ENCODE assay signal across 10 mouse cellular contexts in the genomic region with DNA sequence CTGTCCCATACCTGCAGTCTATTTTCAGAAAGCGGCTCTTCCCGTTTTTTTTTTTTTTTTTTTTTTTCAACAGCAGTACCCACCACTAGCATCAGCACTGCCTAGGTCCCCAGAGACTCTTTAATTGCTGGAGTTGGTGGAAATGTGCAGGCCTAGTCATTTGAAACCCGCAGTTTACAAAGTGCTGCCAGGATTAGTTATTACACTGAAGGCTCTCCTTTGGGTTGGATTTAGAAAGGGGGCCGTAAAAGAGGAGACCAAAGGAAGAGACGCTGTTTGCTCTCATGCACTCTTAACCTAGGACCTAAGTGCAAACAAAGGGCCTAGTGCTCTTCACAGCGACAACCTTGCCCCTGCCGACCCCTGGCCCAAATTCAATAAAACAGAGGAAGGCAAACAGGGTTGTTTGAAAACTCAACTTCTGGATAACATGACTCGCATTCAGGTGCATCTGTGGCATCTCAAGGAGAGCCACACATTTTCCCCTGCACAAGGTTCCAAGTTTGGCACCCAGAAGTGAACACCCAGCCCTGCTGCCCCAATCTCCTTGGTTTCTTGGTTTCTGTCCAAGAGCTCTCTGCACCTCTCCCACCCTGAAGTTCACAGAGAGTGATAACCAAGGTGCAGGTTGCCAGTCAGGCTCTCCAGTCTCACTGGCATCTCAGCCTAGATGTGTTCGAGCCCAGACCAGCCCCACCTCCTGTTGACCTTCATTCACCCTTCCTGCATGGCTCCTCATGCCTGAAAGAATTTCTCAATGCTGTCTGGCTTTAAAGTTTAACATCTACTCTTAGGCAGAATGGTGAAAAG. TPM values are rescaled to one million over a fixed set of nuclear protein-coding genes. Genes with fewer than 3 reads are reported as not detected.
DNase-seq lines count a peak whose midpoint lies in the region; ATAC-seq and TF ChIP-seq lines count a peak whose summit lies in the region.
"Had no signal": no experiment of that assay in that cellular context is flagged by ENCODE, and none has a peak within 500 bp of the region (broad histone marks: within the 10 kb centered on the region; RNA-seq: fewer than 3 reads in every experiment).

No protein-coding gene starts in this region.

- 37% methylated on average over 9 of the region's 9 CpGs for WGBS in lung, embryonic 15.5 days
- 38% methylated on average over 9 of the region's 9 CpGs for WGBS in lung, postnatal 0 days
- whole genome bisulfite sequencing in heart, embryonic 15.5 days: 40% methylated on average over 9 of the region's 9 CpGs
- WGBS in intestine, postnatal 0 days: 37% methylated on average over 9 of the region's 9 CpGs

- H3K9ac ChIP-seq in lung, embryonic 15.5 days: no peak overlapping the region
- H3K9ac ChIP-seq in lung, postnatal 0 days (replicated peaks; ENCODE audit: low read depth): no peak overlapping the region
- H3K9ac ChIP-seq in heart, embryonic 15.5 days: no peak overlapping the region
- no peak overlapping the region for H3K9ac ChIP-seq in intestine, postnatal 0 days (ENCODE audit: low read depth, low read length)
- H3K9ac ChIP-seq: limb, embryonic 15.5 days had no signal

- H3K9me3 ChIP-seq in lung, embryonic 15.5 days: no peaks in the 10 kb centered on the region
- no peaks in the 10 kb centered on the region for H3K9me3 ChIP-seq in lung, postnatal 0 days (ENCODE audit: low read length)
- no peaks in the 10 kb centered on the region for H3K9me3 ChIP-seq in heart, embryonic 15.5 days (replicated peaks)
- H3K9me3 ChIP-seq in intestine, postnatal 0 days (ENCODE audit: control insufficient read depth): no peaks in the 10 kb centered on the region
- H3K9me3 ChIP-seq: limb, embryonic 15.5 days had no signal

- H3K4me1 ChIP-seq in lung, embryonic 15.5 days: peaks cover 42% of the 10 kb centered on the region
- H3K4me1 ChIP-seq in lung, postnatal 0 days (ENCODE audit: insufficient read depth, low read depth, low read length): peaks cover 21% of the 10 kb centered on the region; the same call in 1 of the 2 replicates
- H3K4me1 ChIP-seq in heart, embryonic 15.5 days (replicated peaks): peaks cover 45% of the 10 kb centered on the region
- H3K4me1 ChIP-seq in intestine, postnatal 0 days (replicated peaks; ENCODE audit: control insufficient read depth, insufficient read depth, low read length): 0 out of 2 replicates have a peak, but pooled peaks cover 6% of the 10 kb centered on the region

- no peak for TF ChIP-seq CTCF in lung, postnatal 0 days (IDR thresholded peaks at IDR 0.05)
- no peak for TF ChIP-seq CTCF in intestine, postnatal 0 days (IDR thresholded peaks at IDR 0.05; ENCODE audit: low read depth)

- no peaks in the 10 kb centered on the region for H3K36me3 ChIP-seq in lung, embryonic 15.5 days
- H3K36me3 ChIP-seq in lung, postnatal 0 days (ENCODE audit: insufficient read depth, low read length): no peaks in the 10 kb centered on the region
- no peaks in the 10 kb centered on the region for H3K36me3 ChIP-seq in heart, embryonic 15.5 days
- no peaks in the 10 kb centered on the region for H3K36me3 ChIP-seq in intestine, postnatal 0 days (ENCODE audit: control insufficient read depth, insufficient read depth)
- H3K36me3 ChIP-seq: limb, embryonic 15.5 days had no signal

- H3K27ac ChIP-seq in lung, embryonic 15.5 days: peak overlapping the region; percentile 34; the same call in 1 of the 2 replicates
- H3K27ac ChIP-seq in lung, postnatal 0 days (ENCODE audit: low read length): no peak overlapping the region
- H3K27ac ChIP-seq in heart, embryonic 15.5 days: peak overlapping the region; percentile 80
- no peak overlapping the region for H3K27ac ChIP-seq in intestine, postnatal 0 days (ENCODE audit: low read depth, low read length)

- no peak for DNase-seq in lung, postnatal 0 days (ENCODE audit: low spot score)
- peak; percentile 66 for DNase-seq in kidney, postnatal 14 days
- DNase-seq in yolk sac, embryonic 10.5 days (ENCODE audit: low spot score): peak; percentile 73
- no peak for DNase-seq in thymus, postnatal 10 days (ENCODE audit: low spot score in 2 of 2)
- DNase-seq: right cerebral cortex, postnatal 25 days had no signal

- no peak for ATAC-seq in lung, embryonic 15.5 days (ENCODE audit: borderline replicate concordance, extremely low read depth, low FRiP score, low TSS enrichment)
- ATAC-seq in lung, postnatal 0 days: no peak
- no peak; the same call in 1 of the 2 replicates for ATAC-seq in heart, embryonic 15.5 days (replicated peaks; ENCODE audit: insufficient number of reproducible peaks, insufficient read depth, low FRiP score, low read depth)
- no peak for ATAC-seq in intestine, postnatal 0 days

- no peak overlapping the region for H3K4me3 ChIP-seq in lung, embryonic 15.5 days
- no peak overlapping the region for H3K4me3 ChIP-seq in lung, postnatal 0 days (ENCODE audit: low read depth, low read length)
- H3K4me3 ChIP-seq in heart, embryonic 15.5 days: no peak overlapping the region
- no peak overlapping the region for H3K4me3 ChIP-seq in intestine, postnatal 0 days (ENCODE audit: low read depth, low read length)
- H3K4me3 ChIP-seq: limb, embryonic 15.5 days; myocyte had no signal

- no peaks in the 10 kb centered on the region for H3K27me3 ChIP-seq in lung, embryonic 15.5 days
- H3K27me3 ChIP-seq in lung, postnatal 0 days (replicated peaks; ENCODE audit: insufficient read depth, low read length): no peaks in the 10 kb centered on the region
- H3K27me3 ChIP-seq in heart, embryonic 15.5 days: no peaks in the 10 kb centered on the region
- H3K27me3 ChIP-seq in intestine, postnatal 0 days (replicated peaks; ENCODE audit: control insufficient read depth, insufficient read depth, low read length): no peaks in the 10 kb centered on the region
- H3K27me3 ChIP-seq: limb, embryonic 15.5 days had no signal

- TF ChIP-seq EP300 in lung, postnatal 0 days (IDR thresholded peaks at IDR 0.05): no peak

- peak overlapping the region; percentile 16; the same call in 1 of the 2 replicates for H3K4me2 ChIP-seq in lung, embryonic 15.5 days
- H3K4me2 ChIP-seq in lung, postnatal 0 days (replicated peaks; ENCODE audit: low read depth, low read length): no peak overlapping the region
- H3K4me2 ChIP-seq in heart, embryonic 15.5 days: peak overlapping the region; percentile 36
- no peak overlapping the region for H3K4me2 ChIP-seq in intestine, postnatal 0 days (replicated peaks; ENCODE audit: low read depth)
- H3K4me2 ChIP-seq: limb, embryonic 15.5 days had no signal

RNA-seq across cellular contexts. Expression of a gene that starts 34.0 kb away (rescaled TPM):
- polyA plus RNA-seq in lung, embryonic 15.5 days (2015; fragmentation: Nextera tagmentation; extraction: Ambion mirVana): 4.6 TPM in 2 replicates
- polyA plus RNA-seq in lung, postnatal 0 days (2015; fragmentation: Nextera tagmentation; extraction: Ambion mirVana): 1.8 and 2.1 TPM in 2 replicates
- polyA plus RNA-seq in heart, embryonic 15.5 days (2015; fragmentation: Nextera tagmentation; extraction: Ambion mirVana): 4.7 and 4.9 TPM in 2 replicates
- polyA plus RNA-seq in intestine, postnatal 0 days (2015; fragmentation: Nextera tagmentation; extraction: Ambion mirVana): 0.81 and 1.0 TPM in 2 replicates

Comparison
In these comparisons a context has a peak if more than half of its experiments do, and no peak if none do; other contexts are left out.
1. H3K27ac ChIP-seq: peak in lung, embryonic 15.5 days (single experiment) and heart, embryonic 15.5 days (single experiment); none in lung, postnatal 0 days (single experiment) and intestine, postnatal 0 days (single experiment).
2. H3K4me2 ChIP-seq: peak in lung, embryonic 15.5 days (single experiment) and heart, embryonic 15.5 days (single experiment); none in lung, postnatal 0 days (single experiment) and intestine, postnatal 0 days (single experiment).
3. DNase-seq: peak in kidney, postnatal 14 days (single experiment) and yolk sac, embryonic 10.5 days (single experiment); none in lung, postnatal 0 days (single experiment) and thymus, postnatal 10 days (0 of 2).